Mouse (Mus musculus) bone marrow, adult 2 months (tissue): ENCODE results near the gene Dleu7.

ENCODE experiments used
- CTCF ChIP-seq: fragments of 200-500 bp; IDR thresholded peaks from 2 replicates; pipeline ENCODE4 v1.5.1; 2011; ENCODE audit warnings: low read length, control low read depth; ENCODE audit not compliant: control insufficient read depth, insufficient read depth
- POLR2A ChIP-seq: fragments of 200-500 bp; IDR thresholded peaks from 2 replicates; pipeline ENCODE4 v1.6.1; 2011; ENCODE audit warnings: low read depth, mild to moderate bottlenecking, control low read depth, low read length, borderline replicate concordance; ENCODE audit not compliant: control insufficient read depth

GRCm38 (mm10) chr14:62331457-62331856, 38.6 kb upstream of the Dleu7 start:
- TF ChIP-seq CTCF: no peak
- no peak for TF ChIP-seq POLR2A
